Mouse (Mus musculus): ENCODE data around the gene Xpc.

Xpc gene

DNA sequence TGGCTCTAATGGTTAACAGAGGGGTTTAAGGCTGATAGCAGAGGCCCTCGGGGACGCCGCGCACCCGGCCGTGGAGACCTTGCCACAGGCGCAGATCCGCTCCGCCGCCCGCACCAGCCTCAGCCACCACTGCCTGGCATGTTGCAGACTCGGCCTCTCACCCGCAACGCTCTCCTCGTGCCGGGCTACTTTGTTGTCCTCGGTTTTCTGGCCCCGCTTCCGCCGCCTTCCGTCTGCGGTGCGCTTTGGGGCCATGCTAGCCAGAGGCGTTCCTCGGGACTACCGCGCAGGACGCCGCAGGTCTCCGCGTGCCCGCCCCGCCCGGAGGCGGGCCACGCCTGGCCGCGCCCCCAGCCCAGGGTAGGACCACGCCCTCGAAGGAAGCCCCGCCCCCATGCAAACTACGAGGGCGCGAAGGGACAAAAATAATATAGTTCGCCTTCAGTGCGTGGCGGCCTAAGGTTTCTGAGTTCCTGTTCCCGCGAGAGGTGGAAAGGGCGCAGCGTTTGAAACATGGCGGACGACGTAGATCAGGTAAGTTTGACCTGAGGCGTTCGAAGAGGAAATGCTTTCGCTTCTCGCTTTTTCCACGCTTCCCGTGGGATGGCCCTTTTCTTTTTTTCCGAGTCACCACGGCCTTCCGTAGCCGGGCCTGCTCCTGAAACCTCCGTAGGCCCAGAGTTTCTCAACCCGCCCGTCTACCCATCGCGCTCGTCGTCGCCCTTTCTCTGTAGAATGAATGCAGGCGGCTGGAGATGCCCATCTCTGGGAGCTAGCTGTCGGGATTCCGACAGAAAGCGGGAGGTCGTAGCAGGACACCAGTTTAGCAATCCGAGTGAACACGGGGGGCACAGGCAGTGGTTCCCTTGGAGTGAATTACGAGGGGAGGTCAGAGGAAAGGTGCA, at the start of gene Xpc, which contains the start of gene Lsm3:
Xpc (minus strand) TSS at position 344 of the 905 bp plus-strand sequence.
Lsm3 (plus strand) TSS at position 384 of the 905 bp plus-strand sequence.
- peak; percentile 99 for DNase-seq (ENCODE audit: low spot score)

DNA sequence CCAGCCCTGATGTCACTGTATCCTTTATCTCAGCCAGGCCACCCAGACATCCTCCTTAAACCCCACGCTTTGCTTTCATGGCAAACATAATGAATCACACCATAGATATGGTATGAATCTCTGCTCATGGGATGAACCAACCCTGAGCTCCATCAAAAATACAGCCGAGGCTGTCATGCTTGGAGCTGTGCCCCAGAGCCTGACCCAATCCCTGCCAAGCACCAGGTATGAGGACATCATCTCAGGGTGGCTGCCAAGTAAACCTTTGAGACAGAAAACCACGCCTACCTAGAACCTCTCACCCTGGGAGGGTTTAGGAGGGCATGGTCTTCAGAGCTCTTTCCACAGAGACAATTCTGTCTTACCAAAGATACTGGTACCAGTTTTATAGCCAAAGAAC, 47.3 kb upstream of the Xpc start:
- DNase-seq (ENCODE audit: low spot score), result no peak

DNA sequence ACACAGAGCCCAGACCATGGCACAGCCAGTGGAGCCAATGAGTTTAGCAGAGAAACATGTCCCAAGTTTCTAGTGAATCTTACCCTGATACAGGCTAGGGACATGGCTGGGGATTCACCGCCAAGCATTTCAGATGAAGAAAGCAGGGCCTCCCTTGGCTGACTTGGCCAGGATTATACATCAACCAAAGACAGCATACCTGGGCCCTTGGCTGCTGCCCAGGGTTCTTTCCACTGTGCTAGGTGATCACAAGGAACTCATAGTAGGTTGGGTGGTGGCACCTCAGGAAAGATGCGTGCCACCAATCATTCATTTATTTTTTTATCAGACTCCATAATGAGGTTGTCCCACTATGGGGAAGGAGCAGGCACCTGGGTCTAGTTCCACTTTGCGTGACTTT, 44.5 kb upstream of the Xpc start:
- no peak for DNase-seq (ENCODE audit: low spot score)

DNA sequence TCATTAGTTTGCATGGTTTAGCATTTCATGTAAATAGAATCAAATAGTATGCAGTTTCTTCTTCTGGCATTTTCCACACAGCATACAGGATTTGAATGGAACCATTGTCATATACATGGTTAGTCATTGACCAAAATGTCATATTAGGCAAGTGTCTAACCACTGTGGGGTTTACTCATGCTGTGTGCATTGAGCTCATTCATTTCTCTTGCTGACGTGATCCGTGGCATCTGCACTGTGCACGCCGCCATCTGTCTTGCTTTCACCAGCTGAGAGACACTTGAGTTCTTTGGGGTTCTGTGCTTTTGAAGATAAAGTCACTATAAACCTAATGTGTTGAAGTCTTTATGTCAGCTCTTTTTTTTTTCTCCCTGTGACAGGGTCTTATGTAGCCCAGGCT, 43.7 kb upstream of the Xpc start:
- DNase-seq (ENCODE audit: low spot score), result no peak

DNA sequence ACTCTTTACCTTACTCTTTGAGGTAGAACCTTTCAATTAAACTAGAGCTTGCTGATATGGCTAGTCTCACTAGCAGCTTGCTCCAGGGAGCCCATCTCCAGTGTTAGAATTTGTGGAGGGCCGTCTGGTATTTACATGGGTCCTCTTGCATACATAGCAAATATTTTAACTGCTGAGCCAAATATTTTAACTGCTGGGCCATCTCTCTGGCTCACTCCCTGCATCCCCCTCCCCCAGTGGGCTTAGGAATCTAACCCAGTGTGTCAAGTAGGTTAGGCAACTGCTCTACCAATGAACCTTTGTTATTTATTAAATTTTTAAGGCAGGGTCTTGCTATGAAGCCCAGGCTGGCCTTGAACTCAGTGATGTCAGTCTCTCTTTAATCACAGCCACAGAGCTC, 42.9 kb upstream of the Xpc start:
- no peak for DNase-seq (ENCODE audit: low spot score)

DNA sequence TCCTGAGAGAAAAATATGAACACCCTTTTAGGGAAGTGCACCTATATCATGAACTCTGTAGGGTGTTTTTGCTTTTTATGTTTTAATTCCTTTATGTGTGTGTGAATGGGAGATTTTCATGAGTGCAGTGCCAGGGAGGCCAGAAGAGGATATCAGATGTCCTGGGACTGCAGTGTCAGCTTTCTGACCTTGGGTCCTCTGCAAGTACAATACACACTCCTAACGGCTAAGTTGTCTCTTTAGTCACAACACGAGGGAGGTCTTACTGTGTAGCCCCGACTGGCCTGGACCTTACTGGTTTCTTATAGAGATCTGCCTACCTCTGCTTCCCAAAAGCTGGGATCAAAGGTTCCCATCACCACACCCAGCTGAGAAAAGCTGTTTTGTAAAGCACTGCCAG, 37.0 kb upstream of the Xpc start:
- DNase-seq (ENCODE audit: low spot score), result no peak

DNA sequence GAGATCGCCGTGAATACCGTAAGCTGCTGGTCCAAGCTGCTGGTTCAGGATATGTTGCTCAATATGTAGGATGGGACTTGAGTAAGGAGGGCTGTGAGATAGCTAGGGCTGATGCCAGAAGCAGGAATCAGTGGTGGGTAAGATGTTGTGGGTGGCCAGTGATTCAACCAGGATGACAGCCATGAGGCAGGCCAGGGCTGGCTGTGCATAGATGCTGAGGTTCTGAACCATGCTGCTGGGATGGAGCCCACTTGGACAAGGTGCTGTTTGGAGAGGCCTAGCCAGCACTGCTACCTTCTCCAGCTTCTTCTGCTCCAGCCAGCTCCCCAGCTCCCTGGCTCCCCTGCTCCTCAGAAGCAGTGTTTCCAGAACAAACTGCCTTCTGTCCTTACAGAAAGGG, 36.0 kb upstream of the Xpc start:
- no peak for DNase-seq (ENCODE audit: low spot score)

DNA sequence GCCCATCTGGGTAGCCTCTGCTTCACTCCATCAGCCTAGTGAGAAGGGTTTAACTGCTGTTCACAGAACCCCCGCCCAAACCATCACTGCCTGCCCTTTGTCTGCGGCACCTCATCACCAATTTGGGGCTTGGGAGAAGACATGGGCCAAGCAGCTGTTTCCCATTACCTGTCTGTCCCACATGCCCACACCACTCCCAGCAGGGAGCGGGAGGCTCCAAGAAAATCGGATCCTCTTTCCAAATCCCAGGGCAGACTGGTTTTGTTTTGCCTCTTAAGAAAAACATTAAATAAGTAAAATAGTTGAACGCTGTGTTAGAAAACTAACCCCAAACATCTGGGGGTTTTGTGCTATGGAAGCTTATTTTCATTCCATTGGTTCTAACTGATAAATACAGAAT, 33.9 kb upstream of the Xpc start:
- DNase-seq (ENCODE audit: low spot score), result no peak

DNA sequence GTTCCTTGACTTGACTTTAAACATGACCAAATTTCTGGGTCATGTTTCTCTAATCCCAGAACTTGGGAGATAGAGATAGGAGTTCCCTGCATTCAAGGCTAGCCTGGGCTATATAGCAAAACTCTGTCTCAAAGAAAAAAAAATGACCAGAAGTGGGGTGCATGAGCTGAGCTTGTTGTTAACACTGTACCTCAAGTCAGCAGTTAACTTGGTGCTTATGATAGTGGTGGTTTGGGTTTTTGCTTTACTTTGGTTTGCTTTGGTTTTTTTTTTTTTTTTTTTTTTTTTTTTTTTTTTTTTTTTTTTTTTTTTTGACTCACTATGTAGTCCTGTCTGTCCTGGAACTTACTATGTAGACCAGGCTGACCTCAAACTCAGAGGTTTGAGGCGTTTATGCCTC, 31.6 kb upstream of the Xpc start:
- no peak for DNase-seq (ENCODE audit: low spot score)

DNA sequence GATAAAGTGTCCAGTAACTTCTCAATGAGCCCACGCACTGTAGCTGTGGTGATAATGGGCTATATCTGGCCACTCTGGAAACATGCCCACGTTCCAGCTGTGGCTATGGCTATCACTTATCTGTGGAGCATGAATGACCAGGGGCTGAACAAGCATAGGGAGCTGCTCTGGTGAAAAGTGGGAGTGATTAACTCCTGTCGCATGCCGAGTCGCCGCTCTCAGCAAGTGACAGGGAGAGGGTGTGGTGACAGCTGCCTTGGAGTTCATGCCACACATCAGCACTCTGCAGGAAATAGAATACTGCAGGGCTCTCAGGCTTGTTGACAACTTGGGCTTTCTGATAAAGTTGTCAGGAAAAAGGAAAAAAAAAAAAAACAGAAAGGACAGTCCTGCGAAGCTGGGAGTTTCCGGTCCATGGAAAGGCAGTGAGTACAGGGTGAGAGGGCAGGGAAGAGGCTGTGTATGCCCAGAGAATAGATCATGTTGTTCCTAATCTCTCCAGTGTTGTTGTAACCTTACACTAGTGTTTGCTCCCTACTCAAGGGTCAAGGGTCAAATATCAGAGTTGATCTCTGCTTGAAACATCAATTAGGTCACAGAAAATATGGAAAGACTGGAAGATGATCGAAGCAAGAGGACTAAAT, 30.7 kb upstream of the Xpc start:
- no peak for DNase-seq (ENCODE audit: low spot score)

DNA sequence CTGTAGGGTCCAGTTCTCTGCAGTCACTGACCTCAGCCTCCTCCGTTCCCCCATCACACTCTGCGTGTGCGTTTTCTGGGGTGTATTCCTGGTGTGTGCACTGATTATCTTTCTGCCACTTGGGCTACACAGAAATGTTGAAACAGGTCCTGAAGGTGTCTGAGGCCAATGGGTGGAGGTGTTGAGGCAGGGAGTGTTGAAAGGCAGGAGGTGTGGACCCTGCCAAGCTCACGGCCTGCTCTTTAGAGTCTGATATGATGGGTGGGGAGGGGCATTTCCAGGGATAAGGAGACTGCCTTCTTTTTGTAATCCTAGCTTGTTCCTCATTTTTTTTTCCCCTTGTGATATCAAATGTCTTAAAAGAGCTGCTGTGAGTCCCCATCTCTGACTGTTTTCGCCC, 27.4 kb upstream of the Xpc start:
- DNase-seq (ENCODE audit: low spot score), result no peak

DNA sequence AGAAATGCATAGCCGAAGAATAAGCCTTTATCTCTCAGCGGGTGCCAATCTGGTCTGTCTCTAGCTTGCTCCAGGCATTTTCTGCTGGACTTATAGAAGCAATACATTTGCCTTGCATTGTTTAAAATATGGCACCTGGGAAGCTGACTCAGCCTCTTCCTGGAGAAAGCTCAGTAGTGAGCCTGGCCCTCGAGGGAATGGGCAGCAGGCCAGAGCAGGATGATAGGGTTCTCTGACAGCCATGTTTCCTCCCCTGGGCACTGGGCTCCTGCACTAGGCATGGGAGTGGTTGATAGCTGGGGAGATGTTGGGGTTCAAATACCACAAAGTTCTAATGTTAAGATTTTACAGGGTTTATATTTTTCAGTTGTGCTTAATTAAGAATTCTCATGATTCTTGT, 25.6 kb upstream of the Xpc start:
- no peak for DNase-seq (ENCODE audit: low spot score)

DNA sequence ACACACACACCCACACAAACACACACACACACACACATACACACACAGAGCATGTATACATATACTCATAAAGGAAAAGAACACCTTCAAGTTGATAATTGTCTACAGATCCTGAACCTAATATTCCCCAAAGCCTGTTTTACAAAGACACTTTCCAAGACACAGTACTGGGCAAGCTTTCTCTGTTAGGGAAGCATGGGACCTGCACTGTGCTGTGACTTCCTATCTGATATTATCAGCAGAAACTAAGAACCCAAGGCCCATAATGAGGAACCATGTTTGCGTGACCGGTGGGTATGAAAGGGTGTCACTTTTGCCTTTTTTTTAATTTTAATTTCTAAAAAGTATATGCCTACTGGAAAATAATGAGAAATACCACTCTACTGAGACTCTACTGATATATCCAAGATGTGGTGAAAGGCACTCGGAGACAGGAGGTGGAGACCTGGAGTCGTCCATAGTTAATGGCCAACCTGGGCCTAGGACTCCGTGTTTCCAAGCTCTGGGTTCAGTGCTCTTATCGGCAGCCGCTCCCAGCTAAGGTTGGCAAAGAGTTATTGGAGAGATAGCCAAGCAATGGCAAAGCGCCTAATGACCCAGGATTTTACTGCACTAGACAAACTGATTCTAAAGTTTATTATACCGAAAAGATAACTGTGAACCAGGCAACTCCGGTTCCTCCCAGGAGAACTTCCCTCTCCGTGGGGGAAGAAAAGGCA, 20.5 kb upstream of the Xpc start:
- no peak for DNase-seq (ENCODE audit: low spot score)

DNA sequence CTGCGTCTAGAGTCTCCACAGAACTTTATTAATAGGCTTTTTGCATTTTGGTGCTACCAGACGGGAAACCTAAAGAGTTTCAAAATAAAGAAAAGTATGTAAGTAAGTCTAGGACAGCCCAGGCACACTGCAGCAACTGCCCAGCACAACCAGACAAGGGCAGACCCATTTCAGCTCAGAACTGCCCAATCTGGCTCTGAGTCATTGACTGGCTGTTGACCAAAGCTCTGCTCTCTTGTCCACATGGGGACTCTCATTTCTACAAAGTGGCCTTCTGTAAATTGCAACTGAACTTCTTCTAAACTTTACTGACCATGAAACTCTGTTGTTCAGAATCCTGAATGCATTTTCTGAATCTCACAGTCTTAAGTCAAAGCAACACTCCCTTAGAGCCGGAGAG, 19.5 kb upstream of the Xpc start:
- no peak for DNase-seq (ENCODE audit: low spot score)

DNA sequence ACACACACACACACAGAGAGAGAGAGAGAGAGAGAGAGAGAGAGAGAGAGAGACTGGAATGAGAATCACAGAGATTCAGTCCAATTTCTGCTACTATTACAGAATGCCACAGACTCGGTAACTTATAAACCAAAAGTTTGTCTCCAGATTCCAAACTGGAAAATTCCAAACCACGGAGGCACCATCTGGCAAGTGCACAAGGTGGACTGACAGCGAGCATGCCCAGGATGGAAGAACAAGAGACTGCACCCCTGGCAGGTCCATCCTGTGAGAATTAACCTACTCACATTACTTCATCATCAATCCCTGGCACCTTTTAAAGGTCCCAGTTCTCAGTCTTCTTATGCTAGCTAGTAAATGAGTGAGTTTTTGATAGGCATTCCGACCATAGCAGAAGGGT, 18.6 kb upstream of the Xpc start:
- DNase-seq (ENCODE audit: low spot score), result no peak

DNA sequence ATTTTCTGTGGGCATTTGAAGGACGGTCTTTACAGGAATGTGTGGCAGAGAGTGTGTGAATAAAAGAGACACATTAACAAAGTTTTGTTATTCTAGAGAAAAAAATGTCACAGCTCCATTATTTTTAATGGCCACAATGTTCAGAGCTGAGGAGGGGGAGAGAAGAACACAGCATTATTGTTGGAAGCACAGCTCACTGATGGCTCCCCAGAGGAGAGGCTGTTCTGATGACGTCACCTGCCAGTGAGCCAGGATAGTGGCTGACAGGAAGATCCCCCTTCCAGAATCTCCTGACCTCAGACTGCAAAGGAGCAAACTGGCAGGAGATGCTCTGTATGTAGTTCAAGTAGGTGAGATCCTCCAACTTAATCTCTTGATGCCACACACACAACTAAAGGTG, 18.1 kb upstream of the Xpc start:
- no peak for DNase-seq (ENCODE audit: low spot score)

DNA sequence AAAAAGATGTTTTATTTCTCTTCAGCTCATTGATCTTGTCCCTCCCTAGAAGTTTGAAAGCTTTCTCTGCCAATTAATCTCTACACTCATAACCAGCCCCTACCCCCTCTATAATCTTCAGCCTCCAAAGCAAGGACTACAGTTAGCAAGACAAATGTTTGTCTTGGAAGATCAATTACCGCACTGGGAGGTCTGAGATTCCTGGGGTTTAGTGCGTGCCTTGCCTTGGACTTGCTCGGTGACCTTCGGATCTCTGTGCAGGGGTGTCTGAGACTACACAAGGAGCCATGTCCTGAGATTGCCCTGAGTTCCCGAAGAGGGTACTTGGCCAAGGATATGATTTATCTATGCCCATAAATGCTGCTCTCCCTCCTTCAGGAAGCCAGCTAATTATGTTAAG, 17.7 kb upstream of the Xpc start:
- no peak for DNase-seq (ENCODE audit: low spot score)

DNA sequence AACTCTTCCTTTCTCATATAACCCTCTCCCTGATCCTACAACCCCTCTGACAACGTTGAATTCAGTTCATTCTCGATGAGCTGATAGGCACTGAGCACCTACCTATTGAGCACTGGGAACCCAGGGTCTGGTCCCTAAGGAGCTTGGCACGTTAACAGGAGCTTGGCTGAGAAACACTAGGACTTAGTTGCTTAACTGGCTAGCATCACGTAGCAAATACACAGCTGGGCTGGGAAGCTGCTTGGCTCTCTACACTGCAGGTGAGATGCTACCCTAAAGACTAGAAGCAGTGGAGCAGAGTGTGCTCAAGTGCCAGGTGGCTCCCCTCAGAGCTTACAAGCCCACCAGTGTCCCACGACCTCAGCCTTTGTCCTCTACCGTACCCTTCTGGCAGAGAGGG, 17.0 kb upstream of the Xpc start:
- DNase-seq (ENCODE audit: low spot score), result no peak

DNA sequence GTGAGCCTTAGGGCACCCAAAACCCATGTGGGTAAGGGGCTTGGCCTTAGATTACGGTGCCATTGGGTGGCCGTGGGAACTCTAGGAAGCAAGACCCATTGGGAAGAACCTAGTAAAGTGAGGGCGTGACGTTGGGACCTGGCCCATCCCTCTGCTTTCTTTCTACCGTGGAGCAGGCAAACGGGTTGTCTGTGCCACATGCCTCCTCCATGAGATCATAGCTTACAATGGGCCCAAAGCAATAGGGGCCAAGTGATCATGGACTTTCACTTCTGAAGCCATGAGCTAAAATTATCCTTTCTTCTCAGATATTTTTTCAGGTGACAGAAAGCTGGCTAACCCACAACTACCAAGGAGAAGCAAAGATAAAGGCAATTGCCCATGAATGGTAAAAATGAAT, 15.6 kb upstream of the Xpc start:
- DNase-seq (ENCODE audit: low spot score), result no peak

DNA sequence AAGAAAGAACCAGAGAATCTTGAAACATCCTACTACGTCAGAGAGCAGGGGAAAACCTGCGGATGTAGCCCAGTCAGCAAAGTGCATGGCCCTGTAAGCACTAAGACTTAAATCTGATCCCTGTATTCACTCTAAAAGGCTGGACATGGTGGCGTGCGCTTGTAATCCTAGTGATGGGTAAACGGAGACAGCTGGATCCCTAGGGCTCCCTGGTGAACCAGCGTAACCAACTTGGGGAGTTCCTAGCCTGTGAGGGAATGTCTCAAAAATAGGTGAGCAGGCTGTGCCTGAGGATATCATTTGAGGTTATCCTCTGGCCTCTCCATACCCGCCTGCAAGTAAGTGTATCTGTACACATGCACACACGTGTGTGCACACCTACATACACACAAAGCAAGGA, 15.0 kb upstream of the Xpc start:
- DNase-seq (ENCODE audit: low spot score), result no peak

DNA sequence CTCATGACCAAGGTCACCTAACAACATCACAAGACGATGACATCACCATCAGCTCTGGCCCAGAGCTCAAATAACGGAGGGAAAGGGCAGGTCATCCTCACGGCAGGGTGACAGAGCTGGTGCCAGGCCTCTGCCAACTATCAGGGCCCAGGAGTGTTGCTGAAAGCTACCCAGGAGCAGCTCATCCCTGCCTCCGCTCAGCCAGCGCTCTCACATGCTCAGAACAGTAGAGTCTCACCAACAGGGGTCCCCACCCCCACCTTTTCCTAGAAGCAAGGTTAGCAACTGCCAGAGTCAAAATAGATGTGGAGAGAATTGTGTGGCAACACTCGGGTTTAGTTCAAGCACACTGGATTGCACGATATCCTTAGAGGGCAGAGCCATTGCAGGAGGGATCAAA, 12.6 kb upstream of the Xpc start:
- no peak for DNase-seq (ENCODE audit: low spot score)

DNA sequence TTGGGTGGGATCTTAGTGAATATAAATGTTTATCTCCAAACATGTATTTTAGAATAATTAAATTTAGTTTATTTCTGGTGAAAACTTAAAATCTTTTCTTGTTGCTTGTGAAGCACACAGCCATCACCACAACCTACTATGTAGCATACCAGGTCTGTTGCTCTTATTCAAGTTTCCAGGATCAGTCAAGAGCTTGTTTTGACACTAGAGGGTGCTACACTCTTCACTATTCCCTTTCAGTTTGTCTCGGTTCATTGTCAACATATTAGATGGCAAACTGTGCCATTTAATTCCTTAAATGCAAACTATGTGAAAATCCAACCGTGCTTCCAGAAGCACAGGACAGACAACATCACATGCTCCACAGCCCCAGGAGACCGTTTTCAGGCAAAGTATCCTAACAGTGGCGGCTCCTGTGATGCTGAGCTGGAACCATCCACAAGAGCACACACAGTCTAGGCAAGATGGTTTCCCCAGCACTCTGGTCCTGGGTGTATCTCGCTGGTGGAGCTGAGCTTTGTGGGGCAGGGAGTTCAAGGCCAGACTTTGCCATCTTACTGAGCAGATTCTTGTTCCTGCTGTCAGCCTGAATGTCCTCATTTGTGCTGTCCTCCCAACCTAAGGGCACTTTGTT, 11.7 kb upstream of the Xpc start:
- no peak for DNase-seq (ENCODE audit: low spot score)

DNA sequence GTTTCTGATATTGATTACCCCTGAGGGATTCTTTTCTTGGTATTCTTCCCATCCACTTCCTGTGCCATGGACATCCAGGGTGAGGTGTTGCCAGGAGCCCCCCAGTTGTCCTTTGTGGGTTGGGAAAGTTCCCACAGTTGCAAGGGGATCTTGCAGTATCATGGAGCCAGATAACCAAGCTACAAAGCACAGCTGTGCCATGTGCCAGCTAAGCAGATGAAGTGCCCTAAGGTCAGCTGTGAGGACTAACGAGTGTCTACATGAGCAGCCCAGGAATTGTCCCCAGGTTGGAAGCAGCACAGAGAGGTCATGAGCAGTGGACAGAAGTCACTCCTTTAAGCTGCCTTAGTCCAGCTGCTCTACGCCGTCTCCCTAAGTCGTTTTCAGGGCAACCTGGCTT, 9.9 kb upstream of the Xpc start:
- no peak for DNase-seq (ENCODE audit: low spot score)
